Mouse (Mus musculus) hematopoietic multipotent progenitor cell, adult 10-12 weeks (in vitro differentiated cells): ENCODE results near the gene Sf3b2. TPM values are rescaled to one million over a fixed set of nuclear protein-coding genes. Genes with fewer than 3 reads are reported as not detected.

Experiments used
- polyA plus RNA-seq: library from polyadenylated mRNA; stranded (reverse); fragments of >175 nt; gene quantifications from 2 replicates; pipeline ENCODE4 v1.2.3, GENCODE M21; 2012; ENCODE audit warnings: low replicate concordance

Gene Sf3b2
- 305 and 456 TPM in 2 replicates for polyA plus RNA-seq

GRCm38 (mm10) chr19:5294972-5295735, at the start of gene Sf3b2:
Gene Sf3b2 (minus strand): TSS chr19:5295455.

GRCm38 (mm10) chr19:5335441-5335840, 40.2 kb upstream of the Sf3b2 start, which contains the start of gene Catsper1:
Gene Catsper1 (plus strand): TSS chr19:5335741.

GRCm38 (mm10) chr19:5297903-5298800, 2.9 kb upstream of the Sf3b2 start, which contains the start of gene Gal3st3:
Gene Gal3st3 (plus strand): TSS chr19:5298331.

GRCm38 (mm10) chr19:5272801-5273733, 22.2 kb downstream of the Sf3b2 start, which contains the start of gene Pacs1:
Gene Pacs1 (minus strand): TSS chr19:5273119.

Other genes starting within 250 kb of the Sf3b2 start
- 2.1 and 4.0 TPM in 2 replicates for gene Rin1, start 245.0 kb downstream of the Sf3b2 start, polyA plus RNA-seq
- gene Cd248, start 227.4 kb downstream of the Sf3b2 start, polyA plus RNA-seq: 0.21 and 1.8 TPM in 2 replicates
- 1.0 and 1.3 TPM in 2 replicates for gene Tmem151a, start 209.9 kb downstream of the Sf3b2 start, polyA plus RNA-seq
- gene Yif1a, start 206.9 kb downstream of the Sf3b2 start, polyA plus RNA-seq: 10.9 and 21.1 TPM in 2 replicates
- 1.5 and 5.0 TPM in 2 replicates for gene Cnih2, start 196.9 kb downstream of the Sf3b2 start, polyA plus RNA-seq
- gene Rab1b, start 188.4 kb downstream of the Sf3b2 start, polyA plus RNA-seq: 262 and 428 TPM in 2 replicates
- 56.4 and 62.5 TPM in 2 replicates for gene Klc2, start 176.9 kb downstream of the Sf3b2 start, polyA plus RNA-seq
- 58.7 and 139 TPM in 2 replicates for gene Pacs1, start 22.3 kb downstream of the Sf3b2 start, polyA plus RNA-seq
- not detected in 2 replicates for gene Gal3st3, start 2.9 kb upstream of the Sf3b2 start, polyA plus RNA-seq
- gene Catsper1, start 40.3 kb upstream of the Sf3b2 start, polyA plus RNA-seq: not detected in 2 replicates
- 0.84 TPM in 1 of 2 replicates, not detected in the other for gene Cst6, start 54.1 kb upstream of the Sf3b2 start, polyA plus RNA-seq
- gene Eif1ad, start 71.3 kb upstream of the Sf3b2 start, polyA plus RNA-seq: 22.5 and 33.0 TPM in 2 replicates
- gene Banf1, start 71.7 kb upstream of the Sf3b2 start, polyA plus RNA-seq: 60.4 and 65.3 TPM in 2 replicates
- gene Sart1, start 93.2 kb upstream of the Sf3b2 start, polyA plus RNA-seq: 110 and 179 TPM in 2 replicates
- 0.49 and 0.58 TPM in 2 replicates for gene Tsga10ip, start 107.1 kb upstream of the Sf3b2 start, polyA plus RNA-seq
- 303 and 479 TPM in 2 replicates for gene Drap1, start 129.5 kb upstream of the Sf3b2 start, polyA plus RNA-seq
- 107 and 177 TPM in 2 replicates for gene AI837181, start 129.7 kb upstream of the Sf3b2 start, polyA plus RNA-seq
- gene Fosl1, start 152.1 kb upstream of the Sf3b2 start, polyA plus RNA-seq: 0.48 and 1.9 TPM in 2 replicates
- gene Ccdc85b, start 162.4 kb upstream of the Sf3b2 start, polyA plus RNA-seq: 10.9 and 19.5 TPM in 2 replicates
- gene Fibp, start 165.2 kb upstream of the Sf3b2 start, polyA plus RNA-seq: 31.3 and 343 TPM in 2 replicates
- gene Ctsw, start 173.1 kb upstream of the Sf3b2 start, polyA plus RNA-seq: 5.4 and 7.6 TPM in 2 replicates
- gene Efemp2, start 178.5 kb upstream of the Sf3b2 start, polyA plus RNA-seq: 0.41 and 1.7 TPM in 2 replicates
- 61.7 and 62.0 TPM in 2 replicates for gene Mus81, start 192.9 kb upstream of the Sf3b2 start, polyA plus RNA-seq
- gene Cfl1, start 195.0 kb upstream of the Sf3b2 start, polyA plus RNA-seq: 1,270 and 1,994 TPM in 2 replicates
- 0.41 and 1.1 TPM in 2 replicates for gene 1700020D05Rik, start 208.3 kb upstream of the Sf3b2 start, polyA plus RNA-seq
- gene Snx32, start 215.1 kb upstream of the Sf3b2 start, polyA plus RNA-seq: 3.6 and 8.4 TPM in 2 replicates